Mouse (Mus musculus) bone marrow, adult 2 months (tissue): ENCODE measurements at regions not wholly inside any gene's neighbourhood (a gene's known extent, or its start where the extent isn't known, plus 50 kb on each side); places are given as distances from the start of the nearest gene placed in this dataset.

ENCODE experiments used
- H3K27ac ChIP-seq: fragments of 200-500 bp; 2 replicates; pipeline ENCODE4 v1.5.1; 2012; ENCODE audit warnings: low read depth, mild to moderate bottlenecking, control low read depth, inconsistent platforms, low read length; ENCODE audit not compliant: control insufficient read depth, poor library complexity, insufficient read depth
- H3K4me1 ChIP-seq: fragments of 200-500 bp; 2 replicates; pipeline ENCODE4 v1.6.1; 2011; ENCODE audit warnings: low read length; ENCODE audit not compliant: control insufficient read depth, insufficient read depth
- H3K4me3 ChIP-seq: fragments of 200-500 bp; replicated peaks from 2 replicates; pipeline ENCODE3; 2011; ENCODE audit warnings: mild to moderate bottlenecking, low read depth, low read length, control low read depth; ENCODE audit not compliant: control insufficient read depth
- CTCF ChIP-seq: fragments of 200-500 bp; IDR thresholded peaks from 2 replicates; pipeline ENCODE4 v1.5.1; 2011; ENCODE audit warnings: low read length, control low read depth; ENCODE audit not compliant: control insufficient read depth, insufficient read depth
- POLR2A ChIP-seq: fragments of 200-500 bp; IDR thresholded peaks from 2 replicates; pipeline ENCODE4 v1.6.1; 2011; ENCODE audit warnings: low read depth, mild to moderate bottlenecking, control low read depth, low read length, borderline replicate concordance; ENCODE audit not compliant: control insufficient read depth
- WGBS: fragments of 180-500 bp; shearing (Covaris S2); methylation state at CpG from one replicate; pipeline ENCODE4 v1.1.7; 2018; 5-methylcytosine and 5-hydroxymethylcytosine counted together

DNA sequence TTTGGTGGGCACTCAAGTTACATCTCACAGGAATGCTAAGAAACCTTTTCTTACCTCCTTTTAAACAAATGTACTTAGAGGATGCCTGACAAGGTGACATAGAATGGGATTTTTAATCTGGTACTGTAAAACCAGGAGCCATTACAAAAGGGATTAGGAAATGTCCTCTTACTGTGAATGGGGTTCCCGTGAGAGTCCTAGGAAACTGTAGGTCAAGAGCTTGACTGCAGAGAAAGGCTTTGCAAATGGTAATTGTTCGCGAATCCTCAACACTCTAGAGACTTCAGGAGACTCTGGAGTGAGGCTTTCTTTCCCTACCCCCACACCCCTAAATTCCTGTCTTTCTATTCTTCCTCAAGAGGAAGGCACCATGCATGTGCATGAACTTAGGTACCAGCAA lies 242.7 kb upstream of the Gadl1 start:
- Histone ChIP-seq H3K4me3 (no peak overlapping the region), H3K4me1 (no peaks in the 10 kb centered on the region), H3K27ac (no peak overlapping the region)
- 83% methylated on average over 3 of the region's 3 CpGs for WGBS
- no peak for TF ChIP-seq CTCF
- TF ChIP-seq POLR2A = no peak

DNA sequence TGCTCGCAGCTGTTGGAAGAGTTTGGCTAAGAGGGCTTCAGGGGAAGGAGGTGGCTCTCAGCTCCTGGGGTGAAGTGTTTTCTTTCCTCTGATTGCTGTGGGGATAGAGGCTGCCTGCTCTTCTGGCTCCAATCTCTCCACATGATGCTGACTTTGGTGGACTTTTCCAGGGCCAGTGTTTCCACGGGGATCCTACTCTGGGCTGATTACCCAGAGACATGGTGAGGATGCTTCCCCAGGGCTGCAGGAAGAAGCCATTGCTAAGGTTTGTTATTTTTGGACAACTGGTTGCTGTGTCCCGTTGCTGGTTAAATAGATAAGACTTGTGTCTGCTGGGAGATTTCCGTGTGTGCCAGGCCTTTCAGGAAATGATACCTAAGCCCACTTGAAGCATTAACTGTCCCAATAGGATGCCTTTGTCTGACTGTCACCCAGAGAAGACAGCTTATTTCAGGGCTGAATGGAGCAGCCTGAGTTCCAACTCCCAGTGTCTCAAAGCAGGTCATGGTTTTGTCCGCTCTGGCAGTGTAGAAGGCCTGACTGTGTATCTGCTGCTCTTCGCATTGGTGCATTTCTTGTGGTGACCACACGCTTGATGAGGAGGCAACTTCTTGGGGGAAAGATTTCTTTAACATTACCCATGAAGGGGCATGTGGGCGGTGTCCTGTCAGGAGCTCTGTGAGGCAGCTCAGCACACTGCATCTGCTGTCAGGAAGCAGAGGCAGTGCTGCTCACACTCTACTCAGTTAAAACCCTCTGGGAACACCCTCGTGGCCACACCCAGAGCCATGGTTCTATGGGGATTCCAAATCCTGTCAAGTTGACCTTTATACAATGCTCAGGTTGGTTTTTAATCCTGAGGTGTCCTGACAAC lies 228.3 kb upstream of the Gadl1 start:
- H3K4me1 ChIP-seq = peaks cover 2% of the 10 kb centered on the region; the same call in 1 of the 2 replicates
- peak overlapping the region; percentile 38 for H3K27ac ChIP-seq
- no peak overlapping the region for H3K4me3 ChIP-seq
- TF ChIP-seq CTCF (no peak), POLR2A (no peak)
- WGBS = 48% methylated on average over 9 of the region's 9 CpGs

DNA sequence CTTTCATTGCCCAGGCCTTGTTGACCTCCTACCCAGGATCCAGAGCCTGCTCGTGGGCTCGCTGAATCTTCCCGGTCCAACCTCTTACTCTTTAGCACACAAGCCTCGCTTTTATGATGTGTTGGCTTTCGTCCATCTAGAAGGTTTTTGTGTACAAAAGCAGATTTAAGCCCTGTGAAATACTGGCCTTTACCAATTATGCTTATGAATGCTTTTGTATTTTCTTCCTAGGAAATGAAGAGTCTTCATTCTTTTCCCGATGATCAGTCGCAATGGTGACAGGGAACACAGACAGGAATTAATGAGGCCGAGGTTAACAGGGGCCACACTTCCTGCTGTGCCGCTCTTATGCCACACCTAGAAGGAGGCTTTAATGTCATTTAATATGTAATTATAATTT lies 227.4 kb upstream of the Gadl1 start:
- WGBS = 68% methylated on average over 9 of the region's 9 CpGs
- peaks cover 2% of the 10 kb centered on the region; the same call in 1 of the 2 replicates for H3K4me1 ChIP-seq
- no peak overlapping the region for H3K4me3 ChIP-seq
- H3K27ac ChIP-seq = no peak overlapping the region
- no peak for TF ChIP-seq POLR2A
- TF ChIP-seq CTCF = no peak

DNA sequence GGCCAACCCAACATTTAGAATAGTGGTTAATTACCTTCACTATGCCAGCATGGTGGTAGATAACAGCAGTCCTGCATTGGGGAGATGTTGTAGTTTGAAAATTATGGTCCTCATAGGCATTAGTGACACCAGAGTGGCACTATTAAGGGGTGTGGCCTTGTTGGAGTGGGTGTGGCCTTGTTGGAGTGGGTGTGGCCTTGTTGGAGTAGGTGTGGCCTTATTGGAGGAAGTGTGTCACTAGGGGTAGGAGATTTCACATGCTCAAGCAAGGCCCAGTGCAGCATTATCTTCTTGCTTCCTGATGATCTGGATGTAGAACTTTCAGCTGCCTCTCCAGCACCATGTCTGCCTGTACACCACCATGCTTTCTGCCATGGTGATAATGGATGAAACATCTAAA lies 225.3 kb upstream of the Gadl1 start:
- peaks cover 2% of the 10 kb centered on the region; the same call in 1 of the 2 replicates for H3K4me1 ChIP-seq
- H3K27ac ChIP-seq = no peak overlapping the region
- TF ChIP-seq POLR2A (no peak), CTCF (no peak)
- no peak overlapping the region for H3K4me3 ChIP-seq

DNA sequence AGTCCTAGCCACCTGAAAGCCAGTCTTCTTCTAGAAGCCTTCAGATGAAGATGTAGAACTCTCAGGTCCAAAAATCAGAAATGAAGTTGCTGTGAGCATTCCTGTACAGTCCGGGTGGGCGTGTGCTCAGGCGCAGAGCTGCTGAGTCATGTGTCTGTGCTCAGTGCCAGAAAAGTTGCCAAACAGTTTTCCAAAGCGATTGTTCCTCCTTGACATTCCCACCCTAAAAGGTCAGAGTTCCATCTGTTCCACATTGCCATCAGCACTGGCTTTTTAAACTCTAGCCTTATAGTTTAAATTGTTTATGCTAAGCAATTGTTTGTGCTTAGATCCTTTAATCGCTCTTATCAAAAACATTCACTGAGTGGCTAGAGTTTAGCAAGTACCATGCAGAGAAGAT lies 222.7 kb upstream of the Gadl1 start:
- Histone ChIP-seq H3K4me1 (no peaks in the 10 kb centered on the region), H3K4me3 (no peak overlapping the region), H3K27ac (no peak overlapping the region)
- WGBS = 61% methylated on average over 5 of the region's 5 CpGs
- TF ChIP-seq POLR2A = no peak

DNA sequence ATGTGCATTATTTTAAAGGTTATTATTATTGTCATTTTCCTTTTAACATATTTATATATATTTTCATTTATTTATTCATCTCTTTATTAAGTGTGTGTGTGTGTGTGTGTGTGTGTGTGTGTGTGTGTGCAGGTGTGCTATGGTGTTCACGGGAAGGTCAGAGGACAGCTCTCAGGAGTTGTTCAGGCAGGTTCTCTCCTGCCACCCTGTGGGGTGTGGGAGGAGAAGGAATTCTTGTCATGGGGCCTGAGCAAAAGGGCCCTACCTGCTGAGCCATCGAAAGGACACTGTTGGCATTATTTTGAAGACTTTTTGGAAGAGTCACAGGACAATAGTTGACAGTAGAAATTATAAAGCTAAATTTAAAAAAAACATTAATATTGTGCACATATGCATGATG lies 216.4 kb upstream of the Gadl1 start:
- Histone ChIP-seq H3K27ac (no peak overlapping the region), H3K4me1 (no peaks in the 10 kb centered on the region), H3K4me3 (no peak overlapping the region)
- WGBS = 61% methylated on average over 2 of the region's 2 CpGs
- TF ChIP-seq CTCF (peak; percentile 15; the same call in 1 of the 2 replicates), POLR2A (no peak)

DNA sequence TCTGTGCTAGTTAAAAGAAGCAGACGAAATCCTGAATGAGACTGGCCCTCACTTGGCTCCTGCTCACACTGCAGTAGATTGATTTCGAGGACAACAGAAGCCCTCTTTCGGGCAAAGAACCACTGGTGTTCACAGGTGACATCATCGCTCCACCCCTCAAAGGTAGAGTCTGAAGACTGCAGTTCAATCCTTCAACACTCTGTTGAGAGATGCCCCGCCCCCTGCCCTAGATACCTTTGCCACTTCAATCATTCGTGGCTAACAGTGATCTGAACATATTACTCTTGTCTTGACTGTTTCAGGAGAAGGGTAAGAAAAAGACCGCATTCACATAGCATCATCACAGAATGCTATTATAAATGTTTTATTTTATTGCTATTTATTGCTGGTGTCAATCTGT lies 205.5 kb upstream of the Gadl1 start:
- TF ChIP-seq POLR2A (no peak), CTCF (no peak)
- no peak overlapping the region for H3K4me3 ChIP-seq
- no peak overlapping the region for H3K27ac ChIP-seq
- H3K4me1 ChIP-seq = no peaks in the 10 kb centered on the region
- 84% methylated on average over 7 of the region's 7 CpGs for WGBS

DNA sequence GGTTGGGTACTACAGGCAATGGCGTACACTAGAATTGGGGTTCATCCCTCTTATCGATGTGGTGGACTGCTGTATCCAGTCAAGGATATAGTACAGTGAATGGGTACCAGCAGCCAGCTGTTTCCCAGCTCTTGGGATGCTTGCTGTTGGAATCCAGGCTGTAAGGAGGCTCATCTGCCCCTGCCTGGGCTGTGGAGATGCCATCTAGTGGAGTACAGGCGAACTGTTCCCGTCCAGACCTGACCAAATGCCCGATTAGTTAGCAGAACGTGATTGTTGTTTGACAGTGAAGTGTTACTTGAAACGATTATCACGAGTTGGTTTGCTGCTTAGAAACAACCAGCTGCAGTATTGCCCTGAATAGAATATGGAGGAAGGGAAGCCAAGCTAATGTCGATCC lies 205.0 kb upstream of the Gadl1 start:
- Histone ChIP-seq H3K4me1 (no peaks in the 10 kb centered on the region), H3K4me3 (no peak overlapping the region), H3K27ac (no peak overlapping the region)
- WGBS = 35% methylated on average over 9 of the region's 9 CpGs
- TF ChIP-seq POLR2A (no peak), CTCF (peak; percentile 81)

DNA sequence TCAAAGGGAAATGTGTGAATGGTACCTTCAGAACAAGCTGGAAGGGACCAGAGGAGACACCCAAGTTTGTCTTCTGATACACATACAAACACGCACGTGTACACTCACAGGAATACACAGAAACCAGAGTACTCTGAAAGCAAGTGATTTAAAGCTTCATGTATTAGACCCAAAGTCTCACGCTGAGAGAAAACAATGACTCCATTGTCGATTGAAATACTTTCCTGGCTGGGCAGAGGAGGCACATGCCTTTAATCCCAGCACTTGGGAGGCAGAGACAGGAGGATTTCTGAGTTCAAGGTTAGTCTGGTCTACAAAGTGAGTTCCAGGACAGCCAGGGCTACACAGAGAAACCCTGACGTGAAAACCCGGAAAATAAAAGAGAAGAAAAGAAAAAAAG lies 203.5 kb upstream of the Gadl1 start:
- 63% methylated on average over 6 of the region's 6 CpGs for WGBS

More for the DNA sequence above, 203.5 kb upstream of the Gadl1 start:
- no peak overlapping the region for H3K4me3 ChIP-seq
- no peak for TF ChIP-seq POLR2A
- TF ChIP-seq CTCF = no peak
- H3K27ac ChIP-seq = no peak overlapping the region
- H3K4me1 ChIP-seq = no peaks in the 10 kb centered on the region
